Mouse (Mus musculus) lung, postnatal 4 days (tissue): ENCODE results near the gene Swap70.

Source experiments
- DNase-seq, 2 experiments: peaks; one replicate each; pipeline ENCODE4 v3.0.0; 2021

Swap70 gene

GRCm38 (mm10) chr7:110313392-110314055 lies 92.0 kb downstream of the Swap70 start:
- peak in 1 of 2 experiments; percentile 15 for DNase-seq

- no peak for DNase-seq
Observed at GRCm38 (mm10) chr7:110314401-110314890, 92.9 kb downstream of the Swap70 start.

GRCm38 (mm10) chr7:110315352-110315751 lies 93.8 kb downstream of the Swap70 start:
- DNase-seq: no peak

- no peak for DNase-seq
Observed at GRCm38 (mm10) chr7:110317412-110317811, 95.9 kb downstream of the Swap70 start.

- DNase-seq: no peak
Observed at GRCm38 (mm10) chr7:110318971-110319519, 97.5 kb downstream of the Swap70 start.

- DNase-seq: no peak
Observed at GRCm38 (mm10) chr7:110321106-110321505, 99.6 kb downstream of the Swap70 start.

- no peak for DNase-seq
Observed at GRCm38 (mm10) chr7:110324852-110325251, 103.3 kb downstream of the Swap70 start.

- no peak for DNase-seq
Observed at GRCm38 (mm10) chr7:110325381-110326110, 104.0 kb downstream of the Swap70 start.
